Mouse (Mus musculus): Measurements from ENCODE around the gene Bbox1.

Gene Bbox1

DNA sequence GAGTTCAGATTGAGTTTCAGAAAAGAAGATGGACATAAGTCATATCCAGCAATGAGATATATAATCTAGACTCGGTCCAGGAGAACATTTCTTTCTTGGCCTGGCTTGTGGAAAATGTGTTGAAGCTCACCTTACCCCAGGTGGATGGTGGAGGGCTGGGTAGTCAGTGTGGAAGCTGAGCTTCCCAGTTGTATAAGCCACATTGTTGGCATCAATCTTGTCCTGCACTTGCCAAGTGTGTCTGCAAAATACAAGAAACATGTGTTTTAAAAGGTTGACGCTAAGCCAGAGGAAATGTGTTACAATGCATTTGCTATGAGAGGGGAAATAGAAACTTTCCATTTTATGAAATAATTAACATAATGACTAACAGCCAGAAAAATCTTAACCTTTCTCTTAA lies 38.9 kb downstream of the Bbox1 start:
- in situ Hi-C loops (cut with MboI; ENCODE audit: unreplicated experiment in 2 of 2) = no loop called here

DNA sequence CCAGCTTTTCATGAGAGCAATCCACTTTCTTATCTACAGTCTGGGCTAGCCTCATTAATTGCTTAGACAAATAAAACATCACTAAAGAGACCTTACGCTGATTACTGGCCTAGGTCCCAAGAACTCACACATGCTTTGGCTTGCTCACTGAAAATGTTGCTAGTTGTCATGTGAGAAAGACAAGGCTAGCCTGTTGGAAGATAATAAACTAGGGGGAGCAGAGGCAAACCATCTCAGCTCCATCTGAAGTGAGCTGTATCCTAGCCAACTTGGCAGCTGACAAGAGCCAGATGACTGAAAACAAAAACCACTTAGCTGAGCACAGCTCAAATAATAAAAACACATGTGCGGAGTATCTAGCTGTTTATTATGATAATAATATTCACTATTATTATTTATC lies 40.2 kb downstream of the Bbox1 start:
- in situ Hi-C loops (cut with MboI; ENCODE audit: unreplicated experiment in 2 of 2) = no loop called here

DNA sequence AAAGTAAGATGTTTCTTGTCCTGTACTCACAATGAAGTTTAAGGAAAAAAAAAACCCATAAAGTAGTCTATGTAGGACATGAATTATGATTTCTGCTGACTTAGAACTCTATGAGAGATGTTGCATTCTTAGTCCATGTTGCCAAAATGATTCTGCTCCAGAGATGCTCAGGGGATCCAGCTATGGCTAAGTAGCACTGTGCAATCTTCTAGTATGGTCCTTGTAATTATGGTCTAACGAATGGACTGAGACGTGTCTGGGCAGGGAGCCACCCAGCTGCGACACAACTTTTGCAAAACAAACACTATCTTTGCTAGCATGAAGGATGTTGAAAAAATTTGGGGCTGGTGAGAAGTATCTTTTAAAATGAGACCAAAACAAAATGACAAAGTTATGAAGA lies 45.1 kb downstream of the Bbox1 start:
- in situ Hi-C loops (cut with MboI; ENCODE audit: unreplicated experiment in 2 of 2) = no loop called here

DNA sequence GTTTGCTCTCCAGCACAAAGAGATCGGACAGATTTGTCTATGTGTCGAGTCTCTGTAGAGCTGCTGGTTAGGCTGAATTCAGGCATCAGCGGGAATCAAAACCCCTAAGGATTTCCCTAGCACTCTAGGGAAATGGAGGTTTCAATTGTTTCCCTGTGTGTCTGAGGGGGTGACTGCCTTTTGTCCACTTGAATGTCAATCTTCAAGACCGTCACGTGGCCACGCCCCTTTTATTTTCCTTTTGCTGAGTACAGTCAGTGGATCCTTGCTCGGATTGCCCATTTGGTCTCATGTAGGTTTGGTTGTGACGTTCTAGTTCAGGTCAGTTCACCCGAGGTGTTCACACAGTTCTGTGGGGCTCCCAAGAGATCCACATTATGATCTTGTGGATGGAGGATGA lies 82.1 kb downstream of the Bbox1 start:
- in situ Hi-C loops (cut with MboI; ENCODE audit: unreplicated experiment in 2 of 2) = loop anchor here in 1 of 2 experiments (10.0 kb wide), 1 partner anchor 753 kb away; no protein-coding TSS in a partner anchor

DNA sequence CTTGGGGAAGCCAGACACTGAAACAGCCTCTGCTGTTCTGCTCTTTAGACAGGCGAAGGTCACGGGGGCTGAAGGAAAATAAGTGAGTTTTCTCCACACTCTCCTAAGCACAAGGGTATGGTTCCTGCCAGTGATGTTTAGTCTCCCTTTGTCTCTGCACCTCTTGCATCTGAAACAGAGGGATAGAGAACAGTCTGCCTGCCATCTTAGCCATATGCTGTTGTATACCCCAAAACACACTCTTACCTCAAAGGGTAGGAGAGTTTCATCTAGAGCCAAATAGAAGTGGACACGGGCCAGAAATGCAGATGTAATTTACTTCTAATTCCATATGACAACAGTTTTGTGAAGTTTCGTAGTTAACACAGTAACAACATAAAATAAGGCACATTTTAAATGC lies 83.6 kb downstream of the Bbox1 start:
- in situ Hi-C loops (cut with MboI; ENCODE audit: unreplicated experiment in 2 of 2) = loop anchor here in 1 of 2 experiments (10.0 kb wide), 1 partner anchor 754 kb away; no protein-coding TSS in a partner anchor

DNA sequence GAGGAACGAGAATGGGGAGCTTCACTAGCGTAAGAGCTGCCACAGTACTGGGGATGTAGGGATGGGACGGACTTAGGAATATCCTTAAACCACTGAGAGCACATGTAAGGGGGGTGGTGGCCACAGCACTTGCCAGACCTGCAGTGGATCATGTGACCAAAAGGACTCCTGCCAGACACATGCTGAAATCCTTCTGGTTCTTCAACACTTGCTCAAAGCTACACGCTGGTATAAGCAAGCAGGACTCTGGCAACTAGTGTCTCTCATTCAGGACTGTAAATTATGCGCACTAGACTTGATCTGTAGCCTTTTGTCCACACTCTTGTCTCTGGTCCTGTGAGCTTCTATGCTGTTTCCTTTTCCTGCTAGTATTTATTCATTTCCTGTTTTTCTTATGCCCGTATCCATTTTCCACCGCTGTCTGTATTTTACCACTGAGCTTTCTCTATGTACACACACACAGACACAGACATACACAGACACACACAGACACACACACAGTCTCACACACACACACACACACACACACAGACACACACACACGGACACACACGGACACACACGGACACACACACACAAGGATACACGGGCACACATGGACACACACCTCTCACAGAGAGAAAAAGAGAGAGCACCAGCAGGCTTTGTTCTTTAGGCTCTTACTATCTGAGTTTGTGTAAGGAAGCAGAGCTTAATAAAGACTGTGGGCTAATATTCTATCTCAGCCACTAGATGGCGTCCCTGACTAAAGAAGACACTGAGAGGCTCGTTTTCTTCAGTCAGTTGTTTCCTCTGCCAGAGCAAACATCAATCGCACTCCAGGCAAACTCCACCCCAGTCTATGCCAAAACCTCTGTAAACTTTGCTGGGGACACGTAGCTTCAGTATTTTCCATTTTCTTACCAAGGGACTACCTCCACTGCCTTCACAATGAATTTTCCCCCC lies 84.9 kb downstream of the Bbox1 start:
- in situ Hi-C loops (cut with MboI; ENCODE audit: unreplicated experiment in 2 of 2) = loop anchor here (5.0 to 10.0 kb wide), 3 partner anchors 333 to 825 kb away; no protein-coding TSS in a partner anchor

DNA sequence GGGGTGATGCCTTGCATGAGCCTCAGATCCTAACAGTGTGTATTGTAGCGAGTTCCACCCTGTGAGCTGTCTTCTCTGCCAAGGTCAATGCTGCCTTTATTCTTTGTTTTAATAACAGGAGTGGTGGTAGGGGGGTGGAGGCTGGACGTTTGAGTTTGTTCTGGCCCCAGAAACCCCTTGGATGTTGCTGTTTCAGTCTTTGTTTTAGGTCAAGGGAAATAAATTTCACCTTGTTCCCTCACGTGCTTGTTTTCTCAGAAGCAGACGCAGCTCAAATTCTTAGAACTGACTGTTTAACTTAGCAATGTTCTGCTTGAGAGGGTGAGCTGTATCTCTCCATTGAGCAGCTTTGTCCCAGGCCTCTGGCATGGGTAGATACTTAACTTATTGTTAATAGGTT lies 87.9 kb downstream of the Bbox1 start:
- in situ Hi-C loops (cut with MboI; ENCODE audit: unreplicated experiment in 2 of 2) = loop anchor here (5.0 to 10.0 kb wide), 2 partner anchors 336 to 828 kb away; no protein-coding TSS in a partner anchor

DNA sequence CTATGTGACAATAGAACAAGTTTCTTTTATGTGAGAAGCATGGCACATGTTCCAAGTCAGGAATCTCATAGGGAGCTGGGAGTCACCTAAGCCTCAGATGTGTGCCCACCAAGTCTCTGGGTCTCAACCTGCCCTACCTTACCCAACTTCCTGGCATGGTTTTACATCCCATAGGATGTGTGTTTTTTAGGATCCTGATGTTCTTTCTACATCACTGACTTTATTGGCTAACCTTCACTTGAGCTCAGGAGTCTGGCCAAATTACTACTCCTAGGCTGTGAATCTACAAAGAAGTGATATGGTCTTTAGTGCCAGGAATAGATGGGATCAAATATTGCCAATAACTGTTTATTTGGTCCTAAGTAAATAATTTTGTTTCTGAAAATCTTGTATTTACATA lies 88.4 kb downstream of the Bbox1 start:
- in situ Hi-C loops (cut with MboI; ENCODE audit: unreplicated experiment in 2 of 2) = loop anchor here (5.0 to 10.0 kb wide), 2 partner anchors 336 to 829 kb away; no protein-coding TSS in a partner anchor

DNA sequence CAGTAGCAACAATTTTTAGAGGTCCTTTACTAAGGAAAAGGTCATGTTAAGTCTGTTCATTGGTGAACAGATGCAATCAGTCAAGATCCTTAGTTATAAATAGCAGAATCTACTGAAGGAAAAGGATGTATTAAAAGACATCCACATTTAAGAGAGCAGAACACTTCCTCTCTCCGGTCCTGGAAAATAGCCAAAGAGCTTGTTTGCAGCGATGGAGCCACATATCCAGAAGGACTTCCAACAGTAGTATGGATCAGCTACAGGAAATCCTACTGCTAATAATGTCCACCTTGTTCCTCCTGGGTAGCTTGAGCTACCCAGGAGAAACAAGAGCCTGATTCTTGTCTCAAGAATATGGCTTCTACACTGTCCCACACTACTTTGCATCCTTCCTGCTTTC lies 91.6 kb downstream of the Bbox1 start:
- in situ Hi-C loops (cut with MboI; ENCODE audit: unreplicated experiment in 2 of 2) = loop anchor here (10.0 to 25.0 kb wide), 3 partner anchors 832 to 1990 kb away; no protein-coding TSS in a partner anchor

DNA sequence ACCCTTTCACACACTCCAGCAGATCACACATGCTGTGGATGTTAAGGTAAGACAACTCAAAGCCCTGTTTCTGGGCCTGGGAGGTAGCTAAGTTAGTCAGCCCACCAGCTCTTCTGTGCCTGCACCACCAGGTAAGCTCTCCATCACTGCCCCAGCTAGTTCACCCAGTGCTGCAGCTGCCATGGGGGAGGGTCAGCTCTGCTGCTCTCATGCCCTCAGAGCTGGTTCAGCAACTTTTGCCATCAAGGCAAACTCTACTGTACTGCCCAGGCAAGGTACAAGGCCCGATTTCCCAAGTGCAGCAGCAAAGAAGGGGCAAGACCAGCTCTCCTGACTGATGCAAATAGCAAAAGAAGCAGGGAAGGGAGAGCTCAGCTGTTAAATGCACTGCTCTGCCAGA lies 93.9 kb downstream of the Bbox1 start:
- in situ Hi-C loops (cut with MboI; ENCODE audit: unreplicated experiment in 2 of 2) = loop anchor here (10.0 to 25.0 kb wide), 3 partner anchors 834 to 1992 kb away; no protein-coding TSS in a partner anchor

DNA sequence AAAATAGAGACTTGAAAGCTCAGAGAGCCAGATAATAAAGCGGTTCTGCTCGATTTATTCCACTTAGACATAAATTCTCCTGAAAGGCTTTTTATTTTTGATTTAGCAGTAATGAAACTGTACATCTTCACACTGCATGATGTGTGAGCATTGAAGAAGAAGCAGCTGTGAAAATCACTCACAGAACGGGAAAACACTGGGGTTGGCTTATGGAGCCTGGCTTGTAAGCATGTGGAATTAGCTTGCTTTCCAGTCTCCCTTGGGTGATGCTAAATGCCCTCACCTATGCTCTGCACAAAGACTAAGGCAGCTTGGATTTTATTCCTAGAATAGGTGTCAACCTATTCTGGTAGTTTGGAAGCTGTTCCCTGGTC lies 98.7 kb downstream of the Bbox1 start:
- in situ Hi-C loops (cut with MboI; ENCODE audit: unreplicated experiment in 2 of 2) = loop anchor here in 1 of 2 experiments (25.0 kb wide), 2 partner anchors 847 to 1997 kb away; no protein-coding TSS in a partner anchor

DNA sequence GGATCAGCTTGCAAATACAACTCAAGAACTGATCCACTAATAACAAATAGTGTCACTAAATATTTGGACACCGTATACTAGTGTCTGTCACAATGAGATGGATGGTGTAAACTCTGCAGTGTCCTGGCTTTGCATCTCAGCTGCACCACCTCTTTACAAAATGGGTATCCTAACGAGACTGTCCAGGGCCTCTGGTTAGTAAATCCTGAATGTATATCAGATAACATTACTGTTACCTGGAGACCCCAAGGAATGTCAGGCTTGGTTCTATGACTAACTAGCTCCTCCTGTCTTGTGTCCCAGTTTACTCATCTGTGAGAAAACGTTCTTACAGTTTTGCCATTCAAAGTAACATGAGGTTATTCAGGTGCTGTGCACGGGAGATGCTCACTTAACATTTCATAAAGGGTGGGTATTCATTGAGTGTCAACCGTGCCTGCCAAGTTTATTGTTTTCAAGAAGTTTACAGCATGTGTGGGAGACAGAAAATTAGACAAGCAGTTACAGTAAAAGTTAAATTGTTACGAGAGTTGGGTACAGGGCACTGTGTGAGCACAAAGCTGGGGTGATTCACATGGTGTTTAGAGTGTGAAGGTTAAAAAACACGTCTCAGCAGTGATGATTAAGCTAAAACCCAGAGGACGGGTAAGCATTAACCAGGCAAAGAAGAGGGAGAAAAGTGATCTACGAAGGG lies 99.2 kb downstream of the Bbox1 start:
- in situ Hi-C loops (cut with MboI; ENCODE audit: unreplicated experiment in 2 of 2) = loop anchor here in 1 of 2 experiments (25.0 kb wide), 2 partner anchors 847 to 1997 kb away; no protein-coding TSS in a partner anchor

DNA sequence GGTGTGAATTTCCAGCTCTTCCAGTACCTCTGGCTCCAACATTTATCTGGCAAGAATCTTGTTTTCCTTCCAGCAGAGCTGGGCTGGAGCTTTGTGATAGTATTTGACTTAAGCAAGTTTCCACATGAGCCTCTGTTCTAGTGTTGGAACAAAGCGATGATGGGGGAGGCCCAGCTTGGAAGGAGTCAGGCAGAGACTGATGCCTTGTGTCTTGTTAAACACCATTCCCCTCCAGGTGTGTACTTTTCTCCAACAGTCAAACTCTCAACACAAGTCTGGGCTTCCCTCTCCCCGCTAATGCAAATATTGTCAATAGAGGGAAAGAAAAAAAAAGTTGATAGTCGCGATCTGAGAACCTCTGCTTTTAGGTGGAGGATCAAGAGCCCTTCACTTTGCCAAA lies 100.1 kb downstream of the Bbox1 start:
- in situ Hi-C loops (cut with MboI; ENCODE audit: unreplicated experiment in 2 of 2) = loop anchor here in 1 of 2 experiments (25.0 kb wide), 2 partner anchors 848 to 1998 kb away; no protein-coding TSS in a partner anchor

Measured in v-Abl transformed pro-B cells (cell line).